Mouse (Mus musculus) spleen, adult 2 months (tissue): Measurements from ENCODE around the gene Adam33.

Source experiments
- CTCF ChIP-seq: fragments of 200-500 bp; IDR thresholded peaks from 2 replicates; pipeline ENCODE4 v1.5.1; 2011; ENCODE audit warnings: mild to moderate bottlenecking, inconsistent platforms; ENCODE audit not compliant: insufficient read depth, insufficient read length, insufficient replicate concordance; ENCODE audit errors: extremely low read depth
- POLR2A ChIP-seq: fragments of 200-500 bp; IDR thresholded peaks from 2 replicates; pipeline ENCODE4 v1.6.1; 2011; ENCODE audit warnings: low read depth, low read length, inconsistent platforms

GRCm38 (mm10) chr2:131054646-131055264, 8.9 kb downstream of the Adam33 start:
- TF ChIP-seq POLR2A (no peak), CTCF (no peak)
